Mouse (Mus musculus): ENCODE measurements around the gene Gsto1. TPM values are rescaled to one million over a fixed set of nuclear protein-coding genes. Genes with fewer than 3 reads are reported as not detected.
"Not testable (repeated sequence)": the region's sequence is repeated elsewhere in the genome, so short reads cannot be mapped to it uniquely, and the experiment has no call there.

The Gsto1 gene
- total RNA-seq (2021): 143 and 204 TPM in 2 replicates
- long read RNA-seq, transcript Gsto1-201 (6 exons, 1,182 nt): major isoform, 90 of 93 reads
- long read RNA-seq, partial matches to known transcripts: 3 of 93 reads
- long read RNA-seq, other reads (novel, unspliced or antisense): 0 of 93 reads

- DNase-seq: peak; percentile 93
These were observed at the start of gene Gsto1 for GRCm38 (mm10) chr19:47854796-47855783. Gsto1 (plus strand) TSS chr19:47854970.

DNA sequence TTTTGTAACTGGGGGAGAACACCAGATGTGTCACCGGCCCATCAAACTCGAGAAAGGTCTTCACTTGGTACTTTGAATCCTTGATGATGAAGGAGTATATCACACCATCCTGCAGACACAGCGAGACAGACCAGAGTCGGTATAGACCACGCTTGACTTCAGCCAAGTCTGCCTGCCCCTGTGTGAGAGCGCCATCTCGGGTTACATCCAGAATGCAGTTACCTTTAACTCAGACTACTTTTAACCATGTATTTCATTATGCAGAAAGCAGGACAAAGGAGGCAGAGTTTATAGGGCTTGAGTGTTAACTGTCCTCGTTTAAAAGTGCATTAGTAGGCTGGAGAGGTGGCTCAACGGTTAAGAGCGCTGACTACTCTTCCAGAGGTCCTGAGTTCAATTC is 42.7 kb upstream of the Gsto1 start:
- no peak for DNase-seq

DNA sequence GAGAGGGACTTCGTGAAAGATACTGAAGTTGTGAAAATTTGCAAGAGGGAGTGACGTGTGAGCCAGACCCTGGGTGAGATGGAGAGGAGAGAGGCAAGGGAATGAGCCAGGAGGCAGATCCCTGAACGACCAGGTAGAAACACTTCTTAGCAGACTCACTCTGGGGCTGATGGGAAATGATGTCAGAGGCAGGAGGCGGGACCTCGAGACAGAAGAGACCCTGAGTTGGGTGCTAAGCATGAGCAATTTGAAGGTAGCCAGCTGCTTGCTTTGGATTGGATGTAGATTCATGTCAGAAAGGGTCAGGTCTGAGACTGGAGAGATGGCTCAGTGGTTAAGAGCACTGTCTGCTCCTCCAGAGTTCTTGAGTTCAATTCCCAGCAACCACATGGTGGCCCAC is 40.0 kb upstream of the Gsto1 start:
- DNase-seq: no peak

GRCm38 (mm10) chr19:47817692-47818091 is 37.1 kb upstream of the Gsto1 start:
- no peak for DNase-seq

GRCm38 (mm10) chr19:47820832-47821493 is 33.8 kb upstream of the Gsto1 start:
- peak; percentile 59 for DNase-seq

DNA sequence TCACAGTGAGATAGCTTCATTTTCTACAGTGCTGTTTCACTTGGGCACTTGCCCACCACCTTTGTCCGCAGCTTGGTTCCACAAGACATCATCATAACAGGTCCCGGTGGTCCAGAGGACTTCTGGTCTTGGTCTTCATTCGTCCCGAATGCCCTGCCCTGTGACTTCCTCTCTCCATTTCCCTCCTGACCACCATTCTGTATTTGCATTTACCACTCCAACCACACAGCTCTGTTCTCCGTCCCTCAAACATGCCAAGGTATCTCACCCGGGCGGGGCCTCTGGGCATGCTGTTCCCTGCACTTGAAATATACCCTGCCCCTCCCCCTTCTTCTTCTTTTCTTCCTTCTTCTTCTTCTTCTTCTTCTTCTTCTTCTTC is 33.3 kb upstream of the Gsto1 start:
- DNase-seq: no peak

DNA sequence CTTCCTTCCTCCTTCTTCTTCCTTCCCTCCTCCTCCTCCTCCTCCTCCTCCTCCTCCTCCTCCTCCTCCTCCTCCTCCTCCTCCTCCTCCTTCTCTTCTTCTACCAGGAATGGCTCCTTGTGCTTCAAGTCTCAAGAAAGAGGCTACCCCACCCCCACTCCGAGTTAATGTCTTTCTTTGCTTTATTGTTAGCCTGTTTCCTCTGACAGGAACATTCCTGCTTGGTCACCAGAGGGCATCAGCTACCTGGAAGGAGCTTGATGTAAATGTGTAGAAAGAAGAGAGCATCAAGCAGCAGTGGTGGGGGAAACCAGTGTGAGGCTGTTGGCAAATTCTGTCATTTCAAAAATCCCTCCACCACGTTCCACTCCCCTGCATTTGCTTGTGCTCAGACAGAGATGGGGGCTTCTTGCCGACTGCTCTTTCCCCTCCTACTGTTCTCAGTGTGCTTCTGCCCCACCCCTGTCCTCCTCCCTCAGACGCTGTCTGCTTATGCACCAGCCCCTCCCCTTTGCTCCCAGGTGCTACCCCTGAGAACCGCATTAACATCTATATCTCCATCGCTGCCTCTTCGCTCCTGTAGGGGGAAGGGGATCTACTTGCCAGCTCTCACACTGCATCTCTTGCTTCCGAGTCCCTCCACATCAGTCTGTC is 32.5 kb upstream of the Gsto1 start:
- no peak for DNase-seq

GRCm38 (mm10) chr19:47824026-47824425 is 30.7 kb upstream of the Gsto1 start:
- no peak for DNase-seq

DNA sequence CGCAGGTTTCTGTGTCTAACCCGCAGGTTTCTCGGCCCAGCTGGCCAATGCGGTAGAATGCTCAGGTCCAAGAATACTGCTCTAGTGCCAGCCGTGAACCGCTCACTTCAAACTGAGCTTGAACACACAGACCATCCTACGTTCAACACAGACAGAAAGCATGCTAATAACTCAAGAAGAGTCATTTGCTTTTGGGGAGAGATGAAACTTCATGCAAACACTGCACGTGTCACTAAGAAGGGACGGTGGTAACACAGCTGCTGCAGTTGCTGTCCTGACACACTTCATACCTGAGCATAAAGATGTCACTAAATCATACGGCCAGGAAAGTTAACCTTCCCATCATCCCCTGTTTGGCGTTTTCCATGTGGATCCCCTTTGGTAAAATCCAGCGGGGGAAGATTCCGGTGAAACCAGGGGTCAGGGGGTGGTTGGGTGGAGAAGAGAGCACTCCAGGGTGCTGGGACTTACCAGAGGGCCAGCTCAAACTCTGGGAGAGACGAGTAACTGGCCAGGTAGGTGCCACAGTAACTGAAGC is 24.8 kb upstream of the Gsto1 start:
- DNase-seq: no peak

DNA sequence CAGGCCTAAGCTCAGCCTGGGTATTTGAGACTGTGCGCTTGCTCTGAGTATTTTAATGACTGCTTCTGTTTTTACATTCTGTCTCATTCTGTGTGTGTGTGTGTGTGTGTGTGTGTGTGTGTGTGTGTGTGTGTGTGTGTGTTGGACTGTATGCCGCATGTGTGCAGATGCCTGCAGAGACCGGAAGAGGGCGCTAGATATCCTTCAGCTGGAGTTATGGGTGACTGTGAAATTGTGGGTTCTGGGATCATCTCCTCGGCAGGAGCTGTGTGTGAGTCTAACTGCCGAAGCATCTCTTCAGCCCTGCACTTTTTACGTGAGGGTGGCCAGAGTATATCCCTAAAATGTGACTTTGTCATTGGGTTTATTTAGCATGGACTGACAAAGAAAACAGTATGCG is 23.7 kb upstream of the Gsto1 start:
- no peak for DNase-seq

DNA sequence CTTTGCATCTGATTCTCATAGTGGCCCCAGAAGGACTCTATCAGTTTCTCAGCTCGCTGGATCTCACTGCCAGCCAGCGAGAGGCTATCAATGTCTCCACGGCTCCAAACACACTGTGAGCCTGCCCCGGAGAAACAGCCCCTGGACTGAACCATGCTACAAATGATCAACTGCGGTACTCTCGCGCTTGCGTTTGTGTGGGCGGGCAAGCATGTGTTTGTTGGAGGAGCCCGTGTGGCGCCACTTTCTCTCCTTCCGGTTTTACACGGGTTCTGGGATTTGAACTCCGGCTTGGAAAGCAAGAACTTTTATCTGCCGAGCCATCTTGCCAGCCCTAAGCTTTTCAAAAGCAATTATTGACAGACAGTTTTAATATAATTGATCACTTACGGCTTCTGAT is 22.5 kb upstream of the Gsto1 start:
- DNase-seq: no peak

DNA sequence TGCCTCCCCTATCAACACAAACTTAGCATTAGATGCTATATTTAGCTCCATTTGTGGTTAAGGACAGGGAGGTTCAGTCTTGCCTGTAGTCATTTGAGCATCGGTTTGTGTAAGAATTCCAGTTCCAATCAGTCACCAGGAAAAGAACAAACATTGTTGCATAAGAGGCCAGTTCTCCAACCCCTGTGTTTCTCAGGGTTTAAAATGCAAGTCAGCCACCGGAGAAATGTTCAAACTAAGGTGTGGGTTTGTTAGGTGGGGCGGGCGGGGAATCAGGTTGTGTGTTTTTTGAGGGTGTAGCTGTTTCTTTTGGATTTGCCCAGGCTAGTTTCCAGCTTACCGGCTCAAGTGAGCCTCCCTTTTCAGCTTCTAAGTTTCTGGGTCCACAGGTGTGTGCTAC is 20.2 kb upstream of the Gsto1 start:
- no peak for DNase-seq

GRCm38 (mm10) chr19:47835776-47836175 is 19.0 kb upstream of the Gsto1 start:
- no peak for DNase-seq

GRCm38 (mm10) chr19:47836701-47837526 is 17.9 kb upstream of the Gsto1 start:
- DNase-seq: peak; percentile 51

- no peak for DNase-seq
These were observed 17.3 kb upstream of the Gsto1 start for GRCm38 (mm10) chr19:47837527-47837901.

DNA sequence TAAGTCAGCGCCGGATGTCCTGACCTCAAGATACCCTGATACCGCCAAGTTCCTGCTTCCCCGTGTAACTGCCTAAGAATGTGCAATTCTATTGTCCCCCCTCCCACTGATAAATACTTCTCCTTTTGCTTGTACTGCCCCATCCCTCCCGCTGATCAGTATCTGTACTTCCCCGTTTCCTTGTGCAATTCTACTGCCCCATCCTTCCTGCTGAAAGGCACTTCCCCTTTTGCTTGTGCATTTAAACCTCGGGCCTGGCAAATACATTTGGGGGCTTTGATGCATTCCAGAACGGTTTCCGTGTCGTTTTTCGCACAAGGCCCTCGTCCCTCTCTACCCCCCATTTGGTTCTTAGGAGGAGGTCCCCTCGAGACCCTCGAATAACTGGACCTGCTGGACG is 13.5 kb upstream of the Gsto1 start:
- not testable (repeated sequence) for DNase-seq

GRCm38 (mm10) chr19:47849735-47850134 is 5.0 kb upstream of the Gsto1 start:
- DNase-seq: no peak

DNA sequence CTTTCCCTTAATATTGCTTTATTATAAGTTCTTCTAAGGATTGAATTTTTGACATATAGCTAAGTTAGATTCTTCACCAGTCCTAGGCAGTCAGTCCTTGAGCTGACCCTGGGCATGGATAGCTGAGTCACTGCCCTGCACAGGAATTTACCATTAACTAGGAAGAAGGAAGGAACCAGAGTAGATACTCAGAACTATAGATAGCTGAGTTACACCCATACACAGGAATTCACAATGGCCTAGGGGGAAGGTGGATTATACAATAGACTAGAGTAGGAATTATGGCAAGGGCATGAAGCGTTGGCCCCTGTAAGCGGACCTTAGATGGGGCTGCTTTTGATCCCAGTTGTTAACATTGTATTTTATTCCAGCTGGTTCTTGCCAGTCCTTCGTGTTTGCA is 2.6 kb upstream of the Gsto1 start:
- DNase-seq: not testable (repeated sequence)

GRCm38 (mm10) chr19:47853053-47853452 is 1.7 kb upstream of the Gsto1 start:
- DNase-seq: no peak

DNA sequence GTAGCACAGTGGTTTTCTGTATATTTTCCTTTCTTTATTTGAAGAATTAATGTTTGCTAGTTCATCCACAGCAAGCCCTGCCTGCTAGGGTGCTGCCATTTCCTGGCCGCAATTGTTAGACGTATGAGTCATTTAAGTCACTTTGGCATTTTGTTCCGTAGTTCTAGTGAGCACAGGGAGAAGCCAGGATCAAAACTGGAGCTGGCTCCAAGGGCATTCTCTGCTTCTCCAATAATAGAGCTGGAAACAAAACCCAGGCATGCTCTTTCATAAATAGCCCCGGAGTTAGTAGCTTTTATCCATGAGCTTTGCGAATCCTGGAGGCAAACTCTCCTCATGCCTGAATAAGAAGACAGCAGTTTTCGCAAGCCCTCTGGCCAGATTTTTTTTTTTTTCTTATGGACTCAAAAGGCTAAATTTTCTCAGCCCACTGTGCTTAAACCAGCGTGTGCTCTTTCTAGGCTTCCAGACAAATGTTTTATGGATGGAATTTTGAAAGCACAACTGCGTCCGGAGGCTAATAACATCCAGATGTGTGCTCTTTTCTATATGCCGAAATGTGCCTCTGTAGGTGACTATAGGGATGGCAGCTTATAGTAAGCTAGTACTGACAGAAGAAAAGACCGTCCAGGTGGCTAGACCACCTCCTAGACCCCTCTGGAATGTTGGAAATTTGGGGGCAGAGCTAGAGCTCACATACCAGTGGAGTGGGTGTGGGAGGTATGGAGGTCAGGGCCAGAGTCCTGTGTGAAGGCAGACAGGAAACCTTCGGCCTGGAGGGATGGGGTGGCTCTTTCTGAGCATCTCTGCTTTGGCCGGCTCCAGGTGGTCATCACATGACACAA is 597 bp upstream of the Gsto1 start:
- DNase-seq: no peak

Measured in adrenal gland, postnatal 25 days (tissue).